Mouse (Mus musculus) adrenal gland, adult 18-20 months (tissue): ENCODE data around the gene Stam. TPM values are rescaled to one million over a fixed set of nuclear protein-coding genes. Genes with fewer than 3 reads are reported as not detected.
A peak's percentile ranks its signal among the peaks of the same experiment; 100 is the strongest.
"Not testable (repeated sequence)": the region's sequence is repeated elsewhere in the genome, so short reads cannot be mapped to it uniquely, and the experiment has no call there.

Experiments used
- DNase-seq, 2 experiments: peaks; one replicate each; pipeline ENCODE4 v3.0.0; 2021 to 2022; ENCODE audit warnings: low spot score in 2 of 2
- long read RNA-seq, 2 experiments: library from polyadenylated mRNA; stranded (forward); transcript quantifications; one replicate each; pipeline ENCODE4 v2.0.0; 2021
- total RNA-seq, 2 experiments: library from RNA; stranded (reverse); gene quantifications; 1 replicate in 1 of 2; 2 replicates in 1 of 2; pipeline ENCODE4 v1.2.3; 2021

Stam gene
- 10 to 100 TPM; 49.0 to 56.1 TPM for total RNA-seq
- long read RNA-seq, experiment 1, full-length matches to known transcripts = 6 of 13 reads
- long read RNA-seq, experiment 1, partial matches to known transcripts = 5 of 13 reads
- long read RNA-seq, experiment 1, other reads (novel, unspliced or antisense) = 2 of 13 reads
- long read RNA-seq, experiment 2, full-length matches to known transcripts = 2 of 13 reads
- long read RNA-seq, experiment 2, partial matches to known transcripts = 6 of 13 reads
- long read RNA-seq, experiment 2, other reads (novel, unspliced or antisense) = 5 of 13 reads

- DNase-seq = peak; percentile 88 to 92
These were observed at the start of gene Stam for GRCm38 (mm10) chr2:14073362-14074220. Gene Stam (plus strand): TSS chr2:14074098.

GRCm38 (mm10) chr2:14041249-14041648 lies 32.6 kb upstream of the Stam start:
- no peak for DNase-seq

GRCm38 (mm10) chr2:14043011-14043410 lies 30.9 kb upstream of the Stam start:
- DNase-seq = no peak

GRCm38 (mm10) chr2:14043577-14044170 lies 30.2 kb upstream of the Stam start:
- no peak for DNase-seq

DNA sequence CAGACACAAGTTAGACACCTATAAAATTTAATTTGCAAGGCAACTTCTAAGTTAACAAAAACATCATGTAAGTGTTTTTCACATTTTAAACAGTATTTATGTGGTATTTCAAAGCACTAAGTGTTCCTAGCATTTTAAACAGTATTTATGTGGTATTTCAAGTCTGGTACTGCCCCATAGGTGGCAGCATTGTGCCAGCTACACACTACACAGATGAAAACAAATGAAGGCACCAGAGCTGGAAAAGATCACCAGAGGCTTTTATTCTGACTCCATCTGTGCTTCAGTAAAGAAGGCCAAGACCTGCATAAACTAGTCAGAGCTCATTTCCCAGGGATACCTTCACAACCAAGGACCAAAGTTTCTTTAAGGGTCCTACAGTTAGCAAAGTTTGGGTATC lies 25.5 kb upstream of the Stam start:
- DNase-seq = peak; percentile 54 to 67

DNA sequence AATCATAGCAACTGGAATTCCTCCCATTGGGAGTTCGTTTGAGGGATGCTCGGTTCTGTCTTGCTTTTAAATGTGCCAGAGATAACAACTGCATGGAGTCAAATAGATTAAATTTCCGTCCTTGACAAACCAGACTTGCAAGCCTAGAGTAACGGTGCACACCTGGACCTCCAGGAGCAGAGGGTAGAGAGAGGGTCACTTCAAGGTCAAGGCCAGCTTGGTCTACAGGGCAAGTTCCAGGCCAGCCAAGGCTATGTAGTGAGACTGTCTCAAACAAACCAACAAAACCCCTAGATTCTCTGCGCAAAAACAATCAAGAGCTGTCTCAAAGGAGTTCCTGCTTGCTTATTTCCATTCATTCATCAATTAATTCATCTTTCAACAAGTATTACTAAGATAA lies 25.1 kb upstream of the Stam start:
- DNase-seq = no peak

- no peak for DNase-seq
These were observed 20.3 kb upstream of the Stam start for GRCm38 (mm10) chr2:14053618-14054017.

DNA sequence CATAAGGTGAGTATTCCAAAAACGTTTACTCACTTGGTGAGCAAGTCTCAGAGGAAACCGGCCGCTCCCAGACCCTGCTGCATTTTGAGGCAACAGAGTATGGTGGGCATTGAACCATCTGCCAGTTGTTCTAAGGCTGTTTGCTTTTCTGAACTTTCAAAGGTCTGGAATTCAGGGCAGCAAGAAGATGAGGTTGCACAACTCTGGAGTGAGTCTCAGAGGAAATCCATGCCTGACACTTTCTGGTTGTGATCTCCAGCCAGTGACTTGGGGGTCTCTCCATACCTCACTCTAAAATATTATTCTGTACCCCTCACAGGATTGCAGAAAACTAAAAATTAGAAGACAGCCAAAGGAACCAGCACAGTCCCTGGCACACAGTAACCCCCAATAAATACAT lies 19.7 kb upstream of the Stam start:
- no peak for DNase-seq

GRCm38 (mm10) chr2:14054716-14055115 lies 19.2 kb upstream of the Stam start:
- DNase-seq = no peak

DNA sequence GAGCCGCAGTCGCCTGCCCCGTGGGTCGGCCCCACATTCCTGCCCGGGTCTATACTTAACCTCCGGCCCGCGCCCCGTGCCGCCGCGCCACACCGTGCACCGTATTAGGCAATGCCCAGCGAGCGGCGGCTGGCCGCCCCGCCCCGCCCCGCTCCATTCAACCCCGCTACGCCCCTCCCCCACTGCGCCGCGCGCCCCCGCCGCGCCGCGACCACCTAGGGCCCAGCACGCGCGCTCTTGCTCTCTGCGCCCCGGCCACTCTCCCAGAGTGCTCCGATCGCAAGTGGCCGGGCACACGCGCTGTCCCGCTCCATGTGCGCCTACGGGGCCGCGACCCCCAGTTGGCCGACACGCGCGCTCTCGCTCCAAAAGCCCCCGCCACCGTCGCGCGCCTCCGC lies 18.7 kb upstream of the Stam start:
- DNase-seq = peak; percentile 65 to 71

DNA sequence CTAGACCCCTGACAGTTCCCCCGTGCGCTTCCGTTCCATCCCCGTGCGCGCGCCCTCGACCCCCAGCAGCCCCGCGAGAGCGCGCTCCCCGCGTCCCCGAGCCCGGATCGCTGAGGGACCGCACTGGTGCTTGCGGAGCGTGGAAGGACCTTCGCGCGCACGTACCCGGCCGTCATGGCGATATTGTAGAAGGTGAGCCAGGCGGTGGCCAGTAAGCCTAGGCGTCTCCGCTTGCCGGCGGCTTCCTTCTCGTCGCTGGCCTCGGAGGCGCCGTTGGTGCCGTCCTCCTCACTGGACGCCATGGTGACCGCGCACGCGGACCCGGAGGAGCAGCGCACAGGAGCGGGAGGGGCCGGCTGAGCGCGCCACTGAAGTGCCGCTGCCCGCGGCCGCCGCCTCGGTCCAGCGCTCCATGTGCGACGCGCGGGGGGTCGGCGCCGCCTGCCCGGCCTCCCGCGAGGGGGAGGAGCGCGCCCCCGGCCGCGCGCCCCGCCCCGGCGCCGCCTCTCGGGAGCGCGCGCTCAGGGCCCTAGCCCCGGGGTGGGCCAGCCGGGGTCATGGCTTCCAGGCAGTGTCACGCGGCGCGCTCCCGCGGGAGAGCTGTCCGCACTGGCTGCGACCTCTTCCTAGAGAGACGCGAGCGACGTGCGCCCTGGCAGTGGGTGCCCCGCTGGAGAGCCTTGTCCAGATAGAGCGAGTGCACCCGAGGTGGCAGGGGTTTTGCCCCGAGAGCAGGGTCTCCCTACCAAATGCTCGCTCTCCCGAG lies 18.1 kb upstream of the Stam start, which contains the start of gene Hacd1:
Gene Hacd1 (minus strand): TSS at position 570 of the 766 bp plus-strand sequence.
- DNase-seq = peak; percentile 77 to 82

DNA sequence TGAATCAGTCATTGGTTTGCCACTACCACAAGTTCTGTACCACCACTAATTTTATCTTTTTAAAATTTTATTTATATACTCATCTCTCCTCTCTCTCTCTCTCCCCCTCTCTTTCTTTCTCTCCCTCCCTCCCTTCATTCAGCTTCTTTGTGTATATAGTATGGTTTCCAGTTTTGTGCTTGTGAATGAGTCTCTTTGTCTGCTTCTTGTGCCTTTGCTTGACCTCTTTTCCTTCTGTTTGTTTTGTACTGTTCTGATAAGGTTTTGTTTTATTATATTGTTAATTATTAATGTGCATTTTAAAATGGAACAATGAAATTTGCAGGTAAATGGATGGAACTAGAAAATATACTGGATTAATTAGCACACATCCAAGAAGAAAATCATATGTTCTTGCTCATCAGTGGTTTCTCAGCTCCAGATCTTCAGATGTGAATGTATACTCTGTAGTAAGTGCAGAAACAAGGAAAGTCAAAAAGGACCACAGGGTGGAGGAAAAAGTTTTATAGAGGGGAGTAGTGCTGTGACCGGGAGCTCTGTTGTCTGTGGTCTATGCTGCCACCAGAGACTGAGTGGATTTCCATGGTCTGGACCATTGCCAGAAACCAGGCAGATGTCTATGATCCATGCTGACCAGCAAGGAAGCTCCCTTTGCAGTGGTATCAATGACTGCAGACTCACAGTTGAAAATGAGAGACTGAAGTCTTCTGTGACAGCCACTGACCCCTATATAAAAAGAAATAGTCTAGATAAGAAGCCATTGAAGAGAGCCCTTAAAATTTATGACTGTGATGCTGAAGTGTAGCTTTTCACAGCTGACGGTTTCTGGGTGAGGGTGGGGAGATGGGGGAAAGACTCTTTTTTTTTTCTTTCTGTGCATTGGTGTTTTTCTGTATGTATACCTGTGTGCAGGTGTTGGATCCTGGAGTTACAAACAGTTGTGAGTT lies 7.9 kb upstream of the Stam start:
- no peak for DNase-seq

DNA sequence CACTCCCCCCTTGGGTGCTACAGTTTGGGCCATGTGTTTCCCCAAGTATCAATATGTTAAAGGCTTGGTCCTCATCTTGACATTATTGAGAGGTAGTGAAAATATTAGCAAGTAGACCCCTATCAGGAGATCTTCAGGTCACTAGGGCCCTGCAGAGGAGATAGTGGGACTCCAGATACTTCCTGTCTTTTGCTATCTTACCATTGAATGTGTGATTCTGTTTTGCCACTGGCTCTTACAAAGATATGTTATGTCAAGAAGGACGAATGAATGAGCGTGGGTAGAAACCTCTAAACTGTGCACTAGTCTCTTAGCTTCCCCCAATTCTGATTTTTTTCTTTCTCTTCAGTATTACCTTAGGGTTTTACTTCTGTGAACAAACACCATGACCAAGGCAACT lies 4.9 kb upstream of the Stam start:
- no peak for DNase-seq

DNA sequence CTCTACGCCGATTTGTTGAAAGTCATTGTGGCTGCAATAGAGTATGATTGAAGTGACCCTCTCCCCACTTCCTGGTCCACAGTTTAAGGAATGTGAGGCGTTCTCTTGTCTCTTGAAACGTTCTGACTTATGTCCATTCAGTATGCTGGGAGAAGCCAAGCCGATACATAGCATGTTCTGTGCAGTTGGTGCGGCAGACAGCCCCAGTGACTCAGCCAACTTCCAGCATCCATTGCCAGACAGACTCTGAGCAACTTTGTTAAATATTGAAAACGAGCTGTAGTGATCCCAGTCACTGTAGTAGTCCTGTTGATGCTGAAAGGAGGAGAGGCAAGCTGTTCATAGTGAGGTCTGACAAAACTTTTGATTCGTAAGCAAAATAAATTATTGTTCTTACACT lies 3.4 kb upstream of the Stam start:
- DNase-seq = no peak

- no peak for DNase-seq
These were observed 913 bp upstream of the Stam start for GRCm38 (mm10) chr2:14073008-14073361.

GRCm38 (mm10) chr2:14074221-14074901 lies 463 bp downstream of the Stam start:
- DNase-seq = no peak

GRCm38 (mm10) chr2:14078527-14078926 lies 4.6 kb downstream of the Stam start:
- not testable (repeated sequence) for DNase-seq

DNA sequence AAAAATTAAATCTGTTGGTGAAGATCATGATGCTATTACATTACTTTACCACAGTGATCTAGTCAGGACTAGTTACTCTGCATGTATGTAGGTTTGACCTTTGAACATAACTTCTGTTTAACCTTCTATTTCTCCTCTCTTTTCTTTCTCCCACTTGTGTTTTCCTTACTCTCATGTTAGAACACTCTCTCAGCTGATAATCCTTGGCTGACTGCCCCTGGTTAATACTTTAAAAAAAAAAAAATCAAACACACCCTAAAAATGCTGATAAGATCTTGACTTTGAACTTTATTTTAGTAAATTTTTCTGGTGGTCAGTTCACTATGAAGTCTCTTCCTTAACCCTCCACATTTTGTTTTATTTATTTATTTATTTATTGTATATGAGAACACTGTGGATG lies 26.6 kb downstream of the Stam start:
- DNase-seq = no peak

DNA sequence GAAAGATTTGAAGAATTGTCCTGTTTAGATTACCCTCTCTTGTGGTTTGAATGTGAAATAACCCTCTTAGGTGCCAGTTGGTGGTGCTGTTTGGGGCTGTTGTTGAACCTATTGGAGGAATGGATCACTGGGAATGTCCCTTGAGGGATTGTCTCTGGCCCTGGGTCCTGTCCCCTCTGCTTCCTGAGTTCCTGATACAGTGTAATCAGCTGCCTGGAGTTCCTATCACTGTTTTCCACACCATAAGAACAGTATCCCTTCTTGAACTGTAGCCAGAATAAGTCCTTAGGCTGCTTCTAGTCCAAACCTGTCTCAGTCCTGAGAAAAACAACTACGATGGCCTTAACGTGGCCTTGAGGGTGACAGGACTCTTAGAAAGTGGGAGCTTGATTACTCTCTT lies 28.7 kb downstream of the Stam start:
- DNase-seq = no peak

DNA sequence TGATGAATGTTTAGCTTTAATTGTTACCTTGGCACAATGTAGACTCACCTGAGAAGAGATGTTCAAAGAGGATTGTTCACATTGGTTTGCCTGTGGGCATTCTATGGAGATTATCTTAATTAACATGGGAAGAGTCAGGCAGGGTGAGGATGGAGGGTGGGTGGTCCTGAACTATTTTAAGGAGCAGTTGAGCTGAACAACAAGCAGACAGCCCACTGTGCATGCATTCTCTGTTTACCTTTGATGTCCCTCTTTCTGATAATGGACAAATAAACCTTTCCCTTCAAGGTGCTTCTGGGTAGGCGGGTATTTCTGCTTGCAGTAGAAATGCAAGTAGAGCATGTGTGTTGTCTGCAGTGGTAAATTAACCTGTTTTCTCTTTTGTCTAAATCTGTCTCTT lies 30.0 kb downstream of the Stam start:
- no peak for DNase-seq
